Mouse (Mus musculus): ENCODE measurements around the gene P4ha3.

- no peak for TF ChIP-seq CTCF (conservative IDR thresholded peaks at IDR 0.05; ENCODE audit: insufficient read depth, insufficient read length, low read depth, low read length)
- no peak for TF ChIP-seq POLR2A (IDR thresholded peaks at IDR 0.05; ENCODE audit: low read depth, low read length)
These were observed 42.3 kb upstream of the P4ha3 start for GRCm38 (mm10) chr7:100243007-100243406.

Data from kidney, adult 2 months (tissue).